Mouse (Mus musculus) cerebellum, adult 2 months (tissue): ENCODE measurements around the gene Dnah7c. TPM values are rescaled to one million over a fixed set of nuclear protein-coding genes. Genes with fewer than 3 reads are reported as not detected.
"Not testable (repeated sequence)": the region's sequence is repeated elsewhere in the genome, so short reads cannot be mapped to it uniquely, and the experiment has no call there.

Experiments used
- DNase-seq, 2 experiments: peaks; one replicate each; pipeline ENCODE4 v3.0.0; 2021
- H3K27ac ChIP-seq: fragments of 200-500 bp; 2 replicates; pipeline ENCODE4 v1.5.1; 2012; ENCODE audit warnings: low read length, control low read depth, inconsistent platforms; ENCODE audit not compliant: insufficient read depth
- H3K27me3 ChIP-seq: fragments of 200-500 bp; 2 replicates; pipeline ENCODE4 v1.6.1; 2012; ENCODE audit warnings: inconsistent platforms, mild to moderate bottlenecking, low read length, moderate library complexity; ENCODE audit not compliant: control insufficient read depth, insufficient read depth
- H3K4me1 ChIP-seq: fragments of 200-500 bp; 2 replicates; pipeline ENCODE4 v1.6.1; 2011; ENCODE audit warnings: low read length; ENCODE audit not compliant: control insufficient read depth, insufficient read depth
- H3K4me3 ChIP-seq: fragments of 200-500 bp; replicated peaks from 2 replicates; pipeline ENCODE3; 2011; ENCODE audit warnings: mild to moderate bottlenecking, low read depth, low read length, control low read depth; ENCODE audit not compliant: insufficient read depth
- CTCF ChIP-seq: fragments of 200-500 bp; IDR thresholded peaks from 2 replicates; pipeline ENCODE4 v1.5.1; 2011; ENCODE audit warnings: low read depth, mild to moderate bottlenecking, control low read depth, low read length, moderate library complexity, borderline replicate concordance; ENCODE audit not compliant: insufficient read depth
- POLR2A ChIP-seq: fragments of 200-500 bp; IDR thresholded peaks from 2 replicates; pipeline ENCODE4 v1.6.1; 2011; ENCODE audit warnings: low read length, control low read depth, borderline replicate concordance; ENCODE audit not compliant: insufficient read depth
- WGBS: fragments of 180-500 bp; shearing (Covaris S2); methylation state at CpG from one replicate; pipeline ENCODE4 v1.1.7; 2018; 5-methylcytosine and 5-hydroxymethylcytosine counted together
- polyA plus RNA-seq: library from polyadenylated mRNA; depleted of rRNA; stranded (reverse); fragments of >200 nt; gene quantifications from 2 replicates; pipeline ENCODE4 v1.2.3, GENCODE M21; 2012; rRNA removed

Dnah7c gene
- 0.23 and 0.29 TPM in 2 replicates for polyA plus RNA-seq

- H3K4me1 ChIP-seq, result no peaks in the 10 kb centered on the region
- WGBS, result 9% methylated on average over 30 of the region's 30 CpGs
- no peak for DNase-seq
- H3K4me3 ChIP-seq, result no peak within 1 kb of the TSS
- no peak within 1 kb of the TSS for H3K27ac ChIP-seq
- H3K27me3 ChIP-seq, result no peaks in the 10 kb centered on the region
- TF ChIP-seq POLR2A (no peak), CTCF (no peak)
Observed at GRCm38 (mm10) chr1:46425137-46425925, at the start of gene Dnah7c. Gene Dnah7c, plus strand, starts transcription at chr1:46425592.

GRCm38 (mm10) chr1:46380641-46381040 is 44.8 kb upstream of the Dnah7c start:
- not testable (repeated sequence) for H3K27ac ChIP-seq, H3K27me3 ChIP-seq, H3K4me3 ChIP-seq, H3K4me1 ChIP-seq, DNase-seq
- 81% methylated on average over 3 of the region's 3 CpGs for WGBS

- not testable (repeated sequence) for H3K4me3 ChIP-seq, H3K27me3 ChIP-seq, H3K27ac ChIP-seq, DNase-seq, H3K4me1 ChIP-seq
- 50% methylated on average over 3 of the region's 4 CpGs for WGBS
Observed at GRCm38 (mm10) chr1:46394681-46395297, 30.6 kb upstream of the Dnah7c start.

- Histone ChIP-seq H3K27ac (no peak overlapping the region), H3K4me3 (no peak overlapping the region), H3K27me3 (no peaks in the 10 kb centered on the region), H3K4me1 (no peaks in the 10 kb centered on the region)
- DNase-seq, result no peak
- WGBS, result 85% methylated on average over 6 of the region's 6 CpGs
- TF ChIP-seq CTCF (no peak), POLR2A (no peak)
Observed at GRCm38 (mm10) chr1:46408324-46409115, 16.9 kb upstream of the Dnah7c start.

GRCm38 (mm10) chr1:46414798-46415197 is 10.6 kb upstream of the Dnah7c start:
- WGBS, result 86% methylated on average over 7 of the region's 7 CpGs
- not testable (repeated sequence) for H3K4me3 ChIP-seq, H3K27me3 ChIP-seq, DNase-seq, H3K4me1 ChIP-seq, H3K27ac ChIP-seq

- 0 out of 2 replicates have a peak, but pooled peaks have one; percentile 6 for TF ChIP-seq CTCF
- not testable (repeated sequence) for H3K27ac ChIP-seq, H3K4me3 ChIP-seq, H3K27me3 ChIP-seq, H3K4me1 ChIP-seq, DNase-seq
- 24% methylated on average over 3 of the region's 3 CpGs for WGBS
Observed at GRCm38 (mm10) chr1:46416946-46417345, 8.4 kb upstream of the Dnah7c start.

- DNase-seq, H3K4me3 ChIP-seq, H3K27ac ChIP-seq, H3K27me3 ChIP-seq, H3K4me1 ChIP-seq: not testable (repeated sequence)
- 4% methylated on average over 4 of the region's 4 CpGs for WGBS
Observed at GRCm38 (mm10) chr1:46418966-46419365, 6.4 kb upstream of the Dnah7c start.

- no peaks in the 10 kb centered on the region for H3K4me1 ChIP-seq
- WGBS, result 88% methylated on average over 2 of the region's 2 CpGs
- H3K27ac ChIP-seq, result no peak overlapping the region
- no peaks in the 10 kb centered on the region for H3K27me3 ChIP-seq
- DNase-seq, result no peak
- no peak overlapping the region for H3K4me3 ChIP-seq
- TF ChIP-seq POLR2A, result no peak
- TF ChIP-seq CTCF, result no peak
Observed at GRCm38 (mm10) chr1:46428401-46428800, 3.0 kb downstream of the Dnah7c start.

GRCm38 (mm10) chr1:46514671-46515070 is 89.3 kb downstream of the Dnah7c start:
- 78% methylated on average over 1 of the region's 1 CpGs for WGBS
- H3K4me3 ChIP-seq, H3K4me1 ChIP-seq, DNase-seq, H3K27ac ChIP-seq, H3K27me3 ChIP-seq: not testable (repeated sequence)
